Mouse (Mus musculus) spleen, postnatal 4 days (tissue): ENCODE measurements around the gene Sox5.

Experiments
- DNase-seq, 2 experiments: peaks; one replicate each; pipeline ENCODE4 v3.0.0; 2022; ENCODE audit warnings: low spot score in 2 of 2

The Sox5 gene

GRCm38 (mm10) chr6:144781431-144782030, at the start of gene Sox5:
Gene Sox5, minus strand, starts transcription at chr6:144781977.
- DNase-seq = peak in 1 of 2 experiments; percentile 70

DNA sequence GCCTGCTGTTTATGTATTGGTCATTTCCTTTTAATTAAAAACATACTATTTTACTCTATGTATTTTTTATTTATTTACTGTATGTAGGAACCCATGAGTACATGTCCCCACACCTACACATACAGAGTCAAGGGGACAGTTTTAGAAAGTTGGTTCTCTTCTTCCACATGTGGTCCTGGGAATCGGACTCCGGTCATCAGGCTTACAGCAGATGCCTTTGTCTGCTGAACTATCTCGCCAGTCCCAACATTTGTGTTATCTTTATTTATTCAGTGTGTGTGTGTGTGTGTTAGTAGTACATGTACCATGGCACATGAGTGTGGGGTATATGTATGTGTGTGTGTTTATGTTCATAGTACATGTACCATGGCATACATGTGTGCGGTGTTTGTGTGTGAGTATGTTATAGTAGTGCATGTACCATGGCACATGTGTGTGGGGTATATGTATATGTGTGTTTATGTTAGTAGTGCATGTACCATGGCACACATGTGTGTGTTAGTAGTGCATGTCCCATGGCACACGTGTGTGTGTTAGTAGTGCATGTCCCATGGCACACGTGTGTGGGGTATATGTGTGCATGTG, 43.3 kb upstream of the Sox5 start:
- DNase-seq = no peak

GRCm38 (mm10) chr6:144824153-144824552, 42.4 kb upstream of the Sox5 start:
- no peak for DNase-seq

DNA sequence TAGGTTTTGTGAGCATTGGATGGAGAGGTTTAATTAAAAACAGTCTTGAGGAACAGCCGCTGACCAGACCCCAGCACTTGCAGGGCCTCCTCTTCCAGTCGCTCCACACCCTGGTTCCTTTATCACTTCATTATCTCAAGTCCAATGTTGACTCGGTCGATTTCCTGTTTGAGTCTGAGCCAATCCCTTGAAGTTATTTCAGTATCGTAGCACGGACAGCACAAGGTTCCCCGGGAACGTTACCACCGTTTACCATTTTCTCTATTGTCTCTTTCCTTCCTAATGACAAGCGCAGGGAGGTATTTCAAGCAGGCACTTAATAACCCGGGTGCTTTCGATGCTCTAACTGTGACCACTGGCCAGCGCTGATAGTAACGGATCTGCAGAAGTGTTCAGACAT, 40.8 kb upstream of the Sox5 start:
- no peak for DNase-seq

GRCm38 (mm10) chr6:144821019-144821418, 39.2 kb upstream of the Sox5 start:
- no peak for DNase-seq

DNA sequence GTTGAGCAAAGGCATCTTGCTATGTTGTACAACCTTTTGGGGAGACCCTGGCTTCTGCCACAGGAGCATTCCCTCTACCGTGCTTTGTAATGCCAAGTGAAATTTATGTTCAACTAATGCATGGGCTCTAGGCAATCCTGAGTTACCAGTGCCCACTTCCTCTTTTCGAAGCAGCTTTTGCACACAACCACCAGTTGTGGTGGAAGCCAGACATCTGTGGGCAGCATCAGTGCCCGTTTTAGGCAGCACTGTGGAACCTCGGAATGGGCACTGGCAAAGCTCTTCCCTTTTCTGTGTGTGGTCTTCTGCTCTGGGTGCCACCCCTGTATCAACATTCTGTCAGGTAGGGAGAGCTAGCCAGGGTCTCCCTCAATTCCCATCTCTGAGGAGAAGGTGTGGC, 36.2 kb upstream of the Sox5 start:
- DNase-seq = no peak

GRCm38 (mm10) chr6:144817329-144817932, 35.7 kb upstream of the Sox5 start:
- DNase-seq = no peak

DNA sequence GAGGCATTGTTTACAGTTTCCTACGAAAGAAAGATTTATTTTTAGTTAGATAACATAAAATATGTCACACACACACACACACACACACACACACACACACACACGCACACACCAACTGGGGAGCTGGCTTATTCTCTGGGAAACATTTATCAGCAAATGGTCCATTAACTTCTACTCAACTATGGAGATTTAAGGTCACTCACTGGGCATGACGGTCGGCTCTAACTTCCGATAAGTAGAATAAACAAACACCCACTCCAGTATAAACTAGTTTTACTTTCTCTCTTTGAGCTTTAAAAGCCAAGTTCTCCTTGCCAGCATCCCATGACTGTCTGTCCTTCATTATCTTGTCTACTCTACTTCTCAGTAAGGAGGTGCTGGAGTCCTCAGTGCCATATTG, 33.8 kb upstream of the Sox5 start:
- DNase-seq = no peak

GRCm38 (mm10) chr6:144814931-144815364, 33.2 kb upstream of the Sox5 start:
- no peak for DNase-seq

- no peak for DNase-seq
Observed at GRCm38 (mm10) chr6:144804321-144804720, 22.5 kb upstream of the Sox5 start.

- DNase-seq = no peak
Observed at GRCm38 (mm10) chr6:144803063-144803462, 21.3 kb upstream of the Sox5 start.

GRCm38 (mm10) chr6:144794356-144794755, 12.6 kb upstream of the Sox5 start:
- DNase-seq = no peak

DNA sequence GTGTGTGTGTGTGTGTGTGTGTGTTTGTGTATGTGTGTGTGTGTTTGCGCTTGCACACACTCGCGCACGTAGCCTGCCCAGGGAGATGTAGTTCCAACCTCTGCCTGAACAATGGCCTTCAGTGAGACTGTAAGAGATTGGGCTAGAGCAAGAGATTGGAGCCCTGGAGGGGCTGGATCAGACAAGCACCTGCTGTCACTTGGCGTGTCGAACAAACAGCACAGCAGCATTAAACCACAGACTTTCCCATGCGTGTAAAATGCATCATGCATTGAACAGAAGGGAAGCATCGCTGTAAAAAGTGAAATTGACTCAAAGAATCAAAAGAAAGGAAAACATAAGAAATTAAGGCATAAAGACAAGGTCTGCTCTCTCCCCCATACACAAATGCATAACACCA, 11.1 kb upstream of the Sox5 start:
- DNase-seq = no peak

- DNase-seq = no peak
Observed at GRCm38 (mm10) chr6:144783295-144783694, 1.5 kb upstream of the Sox5 start.

DNA sequence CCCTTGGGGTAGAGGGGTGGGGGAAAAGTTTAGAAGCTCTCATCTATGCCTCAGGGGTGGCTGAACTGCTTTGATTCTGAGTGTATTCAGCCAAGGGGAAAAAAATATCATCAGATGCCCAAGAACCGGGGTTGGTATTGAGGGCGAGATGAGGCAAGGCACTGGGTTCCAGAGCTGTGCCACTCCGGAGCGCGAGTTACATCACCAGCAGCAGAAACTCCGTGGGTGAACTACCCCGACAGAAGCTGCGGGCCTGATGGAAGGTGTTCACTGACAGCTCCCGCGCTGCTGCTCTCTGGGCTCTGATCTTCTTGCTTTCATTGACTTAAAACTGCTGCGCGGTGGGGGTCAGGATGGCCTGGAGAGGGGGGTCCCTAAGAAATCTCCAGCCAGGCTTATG, 1.1 kb upstream of the Sox5 start:
- DNase-seq = no peak

- DNase-seq = no peak
Observed at GRCm38 (mm10) chr6:144782031-144782857, 467 bp upstream of the Sox5 start.

- DNase-seq = no peak
Observed at GRCm38 (mm10) chr6:144780608-144781285, 1.0 kb downstream of the Sox5 start.

- DNase-seq = no peak
Observed at GRCm38 (mm10) chr6:144779945-144780607, 1.7 kb downstream of the Sox5 start.

DNA sequence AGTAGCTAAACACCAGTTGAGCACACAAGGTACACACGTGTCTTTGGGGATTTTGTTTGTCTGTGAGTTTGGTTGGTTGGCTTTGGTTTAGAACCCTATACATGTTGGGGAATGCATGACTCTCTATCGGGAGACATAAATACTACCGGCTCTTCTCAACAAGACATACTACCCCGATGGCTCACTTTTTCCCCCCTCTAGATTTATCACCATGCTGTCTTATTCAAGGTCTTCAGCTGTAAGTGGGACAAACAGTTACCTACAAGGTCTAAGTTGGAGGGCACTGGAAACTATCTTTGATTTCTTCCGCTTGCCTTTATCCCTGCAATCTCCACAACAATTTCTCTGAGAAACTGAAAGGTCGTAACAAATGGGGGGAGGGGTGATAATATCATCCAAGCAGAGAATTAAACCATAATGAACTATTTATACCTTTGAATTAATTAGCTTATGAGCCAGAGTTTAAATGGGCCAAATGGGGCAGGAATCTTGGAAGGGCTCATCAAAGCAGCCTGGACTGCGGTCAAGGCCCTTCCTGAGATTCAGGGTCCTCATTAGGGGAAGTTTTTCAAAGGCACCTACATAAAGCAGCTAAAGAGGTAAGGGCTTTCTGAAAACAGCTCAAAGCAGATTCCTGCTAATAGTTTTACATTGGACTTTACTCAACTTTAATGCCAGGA, 4.3 kb downstream of the Sox5 start:
- DNase-seq = no peak

DNA sequence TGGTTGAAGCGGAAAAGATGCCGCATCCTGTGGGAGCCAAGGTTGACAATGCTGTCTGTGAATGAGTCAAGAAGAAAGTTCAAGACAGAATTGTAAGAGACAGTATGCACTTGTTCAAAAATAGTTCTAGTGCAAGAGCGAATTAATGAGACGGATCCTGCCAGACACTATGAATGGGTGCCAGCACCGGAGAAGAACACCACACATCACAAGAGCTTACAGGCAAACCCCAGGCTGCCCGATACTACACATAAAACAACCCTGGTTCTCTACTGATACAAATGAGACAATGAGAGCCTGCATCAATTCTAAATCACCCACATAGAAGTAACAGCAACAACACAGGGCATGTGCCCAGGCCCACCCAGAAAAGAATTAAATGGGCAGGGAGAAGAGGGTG, 8.0 kb downstream of the Sox5 start:
- no peak for DNase-seq

GRCm38 (mm10) chr6:144772985-144773384, 8.8 kb downstream of the Sox5 start:
- no peak for DNase-seq
